Mouse (Mus musculus) common myeloid progenitor, adult 5-6 weeks (primary cell): Measurements from ENCODE around the gene Gm42372. TPM values are rescaled to one million over a fixed set of nuclear protein-coding genes. Genes with fewer than 3 reads are reported as not detected.
A peak's percentile ranks its signal among the peaks of the same experiment; 100 is the strongest.

Experiments
- ATAC-seq: replicated peaks from 2 replicates; pipeline ENCODE4 v1.8.0; 2016; ENCODE audit warnings: low read depth, mild to moderate bottlenecking, moderate TSS enrichment, inconsistent platforms; ENCODE audit not compliant: poor library complexity, severe bottlenecking
- total RNA-seq: library from RNA; stranded (forward); fragments of 200-1000, 187-1606 nt; gene quantifications from 2 replicates; pipeline ENCODE4 v1.2.3, GENCODE M21; 2017

Gene Gm42372
- total RNA-seq, 1 experiment from 2014 or later: 0.37 TPM

DNA sequence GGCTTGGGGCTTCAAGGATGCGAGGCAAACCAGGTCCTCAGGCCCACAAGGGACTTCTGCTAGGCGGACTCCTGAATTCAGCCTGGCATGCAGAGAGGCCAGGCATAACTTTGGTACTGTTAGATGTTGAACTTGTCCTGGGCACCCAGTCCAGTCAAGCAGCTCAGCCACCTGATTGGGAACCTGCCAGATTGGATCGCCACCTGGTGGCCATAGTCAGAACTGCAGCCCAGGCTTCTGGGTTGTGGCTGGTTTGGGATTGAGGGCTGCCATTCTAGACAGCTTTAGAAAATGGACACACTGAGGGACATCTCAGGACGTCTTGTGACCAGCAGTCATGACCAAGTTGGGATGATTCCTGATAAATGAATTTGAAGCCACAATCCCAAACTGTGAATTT lies 16.8 kb downstream of the Gm42372 start:
- peak; percentile 62 for ATAC-seq

DNA sequence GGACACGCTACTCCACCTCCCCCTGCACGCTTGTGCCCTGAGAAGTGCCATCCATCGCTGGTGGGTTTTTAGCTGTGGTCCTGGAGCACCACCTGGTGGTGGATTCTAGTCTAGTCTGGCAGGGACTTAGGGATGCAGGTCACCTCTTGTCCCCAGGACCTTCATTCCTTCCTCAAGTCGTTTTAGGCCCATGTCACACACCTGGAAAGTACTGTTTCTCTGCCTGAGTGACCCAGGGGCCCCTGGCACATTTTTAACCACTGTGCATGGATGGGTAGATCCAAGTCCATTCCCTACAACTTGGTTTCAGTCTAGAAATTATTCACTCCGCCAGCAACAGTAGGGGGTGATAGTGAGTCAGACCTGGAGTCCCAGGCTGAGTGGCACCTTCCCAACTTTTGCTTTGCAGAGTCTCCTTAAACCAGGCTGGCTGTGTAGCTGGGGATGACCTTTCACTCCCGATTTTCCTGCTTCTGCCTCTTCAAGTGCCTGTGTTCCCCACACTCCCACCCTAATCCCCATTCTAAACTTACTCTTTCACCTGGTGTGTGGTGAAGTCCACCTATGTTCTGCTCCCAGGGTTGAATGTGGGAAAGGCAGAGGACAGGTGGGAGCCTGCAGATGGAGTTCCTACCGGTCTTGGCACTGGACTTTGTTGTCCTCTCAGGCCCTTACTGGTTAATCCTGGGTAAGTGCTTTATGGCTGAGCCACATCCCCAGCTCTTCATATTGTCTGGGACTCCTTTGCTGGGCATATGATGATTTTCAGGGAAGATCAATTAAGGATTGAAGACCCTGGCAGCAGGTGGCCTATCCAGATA lies 19.7 kb downstream of the Gm42372 start:
- peak; percentile 76 for ATAC-seq

DNA sequence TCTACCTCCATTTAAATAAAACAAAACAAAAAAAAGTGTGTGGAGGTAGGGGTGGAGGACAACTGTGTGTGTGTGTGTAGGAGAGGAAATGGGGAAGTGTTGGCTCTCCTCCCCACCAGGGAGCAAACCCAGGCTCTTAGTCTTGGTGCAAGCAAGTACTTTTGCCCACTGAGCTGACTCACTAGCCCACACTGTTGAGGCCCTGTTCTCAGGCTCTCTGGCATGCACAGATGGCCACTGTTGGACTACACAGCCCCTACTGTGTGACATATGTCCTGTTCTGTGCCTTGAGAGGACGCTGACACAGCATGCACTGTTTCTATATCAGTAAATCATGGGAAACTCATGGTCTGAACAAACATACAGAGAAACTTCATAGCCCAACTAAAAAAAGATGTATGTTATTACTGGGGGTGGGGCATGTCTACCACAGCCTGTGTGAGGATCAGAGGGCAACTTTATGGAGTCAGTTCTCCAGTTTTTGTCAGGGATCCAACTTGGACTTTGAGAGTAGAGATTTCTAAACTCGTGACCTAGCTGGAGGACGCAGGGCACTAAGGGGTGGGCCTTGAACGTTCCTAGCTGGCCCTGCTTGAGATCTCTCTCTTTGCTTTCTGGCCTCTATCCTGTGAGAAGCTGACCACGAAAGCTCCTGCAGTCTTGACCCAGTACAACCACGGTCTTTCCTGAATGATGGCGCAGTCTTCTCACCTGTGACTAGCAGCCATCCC lies 20.5 kb downstream of the Gm42372 start:
- peak; percentile 16; the same call in 1 of the 2 replicates for ATAC-seq

DNA sequence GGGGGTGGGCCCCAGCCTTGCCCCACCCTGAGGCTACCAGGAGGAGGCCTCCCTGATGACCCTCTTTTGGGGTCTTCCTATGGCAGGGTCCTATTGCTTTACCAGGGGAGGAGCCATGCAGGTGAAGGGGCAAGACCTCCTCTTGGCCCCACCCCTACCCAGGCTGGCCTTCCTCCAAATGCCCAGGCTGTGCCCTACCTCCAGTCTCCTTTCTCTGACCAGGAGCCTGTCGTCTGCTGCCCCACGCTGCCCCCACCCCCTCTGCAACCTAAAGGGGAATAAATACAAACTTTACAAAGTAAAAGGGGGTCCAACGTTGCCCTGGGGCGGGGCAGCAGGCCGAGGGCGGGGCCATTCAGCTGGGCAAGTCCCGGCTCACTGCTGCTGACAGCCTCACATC lies 21.8 kb downstream of the Gm42372 start:
- ATAC-seq: no peak

DNA sequence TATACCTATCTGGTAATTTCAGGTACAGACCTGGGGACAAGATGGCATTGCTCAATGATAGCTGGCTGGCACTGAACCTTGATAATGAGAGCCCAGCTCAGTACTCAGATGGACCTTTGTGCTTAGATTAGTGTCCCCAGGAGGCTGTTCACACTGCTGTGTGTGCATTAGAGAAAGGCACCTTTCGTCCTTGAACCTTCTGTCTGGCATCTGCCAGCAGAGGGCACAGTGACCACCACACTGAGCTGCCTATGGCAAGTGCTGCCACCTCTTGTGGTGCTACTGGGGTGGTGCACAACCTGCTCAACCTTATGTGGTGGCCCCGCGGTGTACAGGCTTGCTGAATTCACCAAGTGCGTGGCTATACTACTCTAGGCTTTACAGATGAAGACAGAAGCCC lies 24.4 kb downstream of the Gm42372 start:
- ATAC-seq: peak; percentile 76

DNA sequence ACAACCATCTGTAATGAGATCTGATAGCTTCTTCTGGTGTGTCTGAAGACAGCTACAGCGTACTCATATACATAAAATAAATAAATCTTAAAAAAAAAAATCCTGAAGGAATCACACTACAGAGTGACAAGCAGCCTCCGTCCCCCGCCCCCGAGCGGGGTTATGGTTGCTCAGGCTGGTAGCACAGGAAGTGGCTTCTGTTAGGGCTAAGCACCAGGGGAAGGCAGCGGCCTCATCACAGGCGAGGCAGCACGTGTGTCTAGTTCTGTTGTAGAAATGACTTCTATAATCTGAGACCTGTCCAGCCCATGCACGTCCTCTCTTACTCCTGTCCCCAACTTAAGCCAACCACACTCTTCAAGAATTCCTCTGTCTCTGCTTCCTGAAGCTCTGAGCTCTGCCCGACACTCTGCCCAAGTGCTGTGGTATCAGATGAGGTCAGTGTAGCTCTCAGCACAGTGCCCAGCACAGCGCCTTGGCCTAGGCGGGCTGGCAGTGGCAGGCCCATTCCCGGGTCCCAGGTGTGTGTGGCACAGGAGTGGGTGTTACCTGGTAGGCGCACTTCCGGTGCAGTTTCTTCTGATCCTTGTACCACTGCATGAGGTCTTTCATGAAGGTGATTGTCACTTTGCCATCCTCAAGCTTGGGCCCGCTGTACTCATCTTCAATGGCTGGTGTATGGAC lies 26.6 kb downstream of the Gm42372 start:
- ATAC-seq: peak; percentile 49

DNA sequence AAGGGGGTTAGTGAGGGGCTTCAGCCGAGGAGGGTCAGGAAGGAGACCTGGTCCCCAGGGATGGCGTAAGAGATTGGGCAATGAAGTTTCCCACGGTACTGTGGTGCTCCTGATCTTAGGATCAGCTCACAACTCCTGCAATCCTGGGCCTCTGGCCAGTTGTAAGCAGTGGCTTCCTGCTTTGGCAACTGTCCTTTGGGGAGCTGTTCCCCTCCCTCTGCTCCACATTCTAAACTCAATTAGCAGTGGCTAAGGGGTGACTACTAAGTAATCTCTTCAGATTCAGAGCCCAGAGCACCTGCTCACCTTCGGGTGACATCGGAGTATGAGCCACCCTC lies 27.1 kb downstream of the Gm42372 start:
- no peak for ATAC-seq

DNA sequence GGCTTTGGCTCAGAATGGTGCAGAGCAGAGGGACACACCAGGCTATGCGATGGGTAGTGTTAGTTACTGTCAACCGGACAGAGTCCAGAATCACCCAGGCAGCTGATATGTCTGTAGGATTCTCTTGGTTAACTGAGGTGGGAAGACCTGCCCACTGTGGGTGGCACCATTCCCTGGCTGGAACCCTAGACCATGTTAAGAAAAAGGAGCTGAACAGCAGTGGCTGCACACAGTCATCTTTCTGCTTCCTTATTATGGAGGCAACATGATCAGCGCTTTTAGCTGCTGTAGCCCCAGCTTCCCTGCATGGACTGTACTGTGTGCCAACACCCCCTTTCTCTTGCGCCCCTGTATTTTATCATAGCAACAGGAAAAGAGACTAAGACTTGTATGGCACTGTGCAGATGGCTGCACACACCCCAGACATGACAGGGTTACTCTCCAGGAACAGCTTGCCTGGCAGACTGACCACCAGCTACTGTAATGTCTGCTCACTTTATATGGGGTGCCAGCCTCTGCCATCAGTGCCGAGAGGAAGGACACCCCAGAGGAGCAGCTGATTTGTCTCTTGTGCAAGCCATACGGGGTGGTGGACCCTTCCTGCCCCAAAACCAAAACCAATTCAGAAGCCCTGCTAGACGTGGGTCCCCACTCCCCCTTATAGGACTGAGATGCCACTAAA lies 29.2 kb downstream of the Gm42372 start:
- no peak for ATAC-seq

DNA sequence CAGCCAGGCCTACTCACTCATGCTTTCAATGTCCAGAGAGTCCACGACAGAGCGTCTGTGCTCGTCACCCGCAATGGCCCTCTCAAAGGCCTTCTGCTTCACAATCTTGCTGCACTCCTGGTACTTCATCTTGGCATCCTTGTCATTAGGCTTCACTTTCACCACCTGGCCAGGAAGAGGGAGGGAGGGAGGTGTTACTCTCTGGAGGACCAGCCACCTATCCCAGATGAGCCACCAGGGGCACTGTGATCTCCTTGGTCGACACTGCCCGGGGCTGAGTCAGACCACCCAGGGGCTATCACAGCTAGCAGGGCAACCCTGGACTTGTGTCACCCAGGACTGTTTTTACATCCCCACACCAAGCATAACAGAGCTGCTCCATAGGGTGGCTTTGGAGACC lies 32.5 kb downstream of the Gm42372 start:
- ATAC-seq: no peak

DNA sequence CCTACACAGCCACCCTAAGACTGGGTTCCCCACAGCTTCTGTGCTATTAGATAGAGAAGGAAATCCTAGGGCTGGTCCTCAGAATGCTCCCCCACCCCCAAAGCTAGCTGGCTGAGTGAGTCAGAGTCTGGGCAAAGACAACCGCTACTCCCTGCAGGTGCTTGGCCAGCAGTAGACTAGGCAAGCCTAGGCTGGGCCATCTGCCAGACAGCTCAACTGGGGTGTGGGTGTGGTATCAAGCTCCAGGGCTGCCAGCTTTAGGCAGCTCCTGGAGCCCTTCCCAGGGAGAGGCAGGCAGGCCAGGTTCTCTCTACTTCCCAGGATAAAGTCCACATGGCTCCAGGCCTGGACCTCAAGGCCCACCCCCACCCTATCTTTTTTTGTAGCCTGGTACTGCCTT lies 34.1 kb downstream of the Gm42372 start:
- ATAC-seq: peak; percentile 88

DNA sequence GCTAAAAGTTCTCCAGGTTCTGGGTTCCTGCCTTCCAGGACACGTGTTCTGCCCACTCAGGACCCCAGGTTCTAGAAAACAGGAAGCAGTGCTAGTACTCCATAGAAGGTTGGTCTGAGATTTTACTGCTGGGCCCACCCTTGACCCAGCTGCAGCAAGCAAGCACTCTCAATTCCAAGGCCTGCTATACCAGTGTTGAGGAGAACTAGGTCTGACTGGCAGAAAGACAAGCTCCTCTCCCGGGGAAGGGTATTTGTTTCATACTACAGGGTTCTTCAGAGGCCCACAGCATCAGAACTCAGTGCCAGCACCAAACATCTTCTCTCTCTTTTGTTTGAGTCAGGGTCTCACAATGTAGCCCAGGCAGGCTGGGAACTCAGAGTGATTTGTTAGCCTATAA lies 35.0 kb downstream of the Gm42372 start:
- no peak for ATAC-seq

DNA sequence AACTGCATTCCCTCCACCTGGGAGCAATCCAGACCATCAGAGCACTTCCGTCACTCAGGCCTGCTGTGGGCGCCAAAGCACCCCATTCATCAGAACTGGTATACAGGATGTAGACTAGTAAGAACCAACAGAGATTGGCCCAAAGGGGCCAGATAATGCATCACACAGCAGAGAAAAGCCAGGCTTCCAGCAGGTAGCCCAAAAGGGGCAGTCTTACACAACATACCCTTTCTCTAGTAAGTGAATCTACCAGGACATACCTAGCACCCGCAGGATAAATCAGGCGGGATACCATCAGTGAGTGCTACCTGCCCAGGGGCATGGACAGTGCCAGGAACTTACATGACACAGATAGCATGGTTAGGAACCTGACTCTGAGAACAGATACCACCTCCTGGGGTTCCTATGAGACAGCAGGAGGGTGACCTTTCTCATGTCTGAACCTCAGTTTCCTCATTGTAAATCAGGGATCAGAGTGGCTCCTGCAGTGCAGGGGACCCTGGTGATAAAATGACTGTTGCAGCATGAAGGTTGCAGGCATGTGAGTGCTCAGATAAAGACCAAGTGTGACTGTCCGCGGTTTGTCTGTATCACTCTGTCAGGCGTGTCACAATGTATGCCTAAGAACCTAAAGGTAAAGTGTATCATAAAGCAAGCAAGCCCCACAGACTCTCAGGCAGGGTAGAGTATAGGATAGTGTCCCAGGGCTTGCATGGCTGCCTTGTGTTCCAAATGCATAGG lies 36.7 kb downstream of the Gm42372 start:
- no peak for ATAC-seq

DNA sequence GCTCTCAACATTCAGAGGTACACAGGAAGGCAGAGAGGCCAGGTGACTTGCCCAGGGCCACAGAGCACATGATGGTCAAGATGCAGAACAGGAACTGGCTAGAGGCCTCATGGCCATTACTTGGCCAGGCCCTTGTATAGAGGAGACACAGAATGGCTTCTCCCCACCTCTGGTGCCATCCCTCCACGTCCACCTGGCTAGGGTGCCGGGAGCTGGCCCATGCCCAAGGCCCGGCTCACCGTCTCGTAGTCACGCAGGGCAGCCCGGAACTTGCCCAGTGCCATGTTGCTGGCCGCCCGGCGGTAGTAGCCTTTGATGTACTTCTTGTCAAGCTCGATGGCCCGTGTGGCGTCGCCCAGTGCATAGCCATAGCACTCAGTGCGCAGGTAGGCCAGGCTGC lies 39.3 kb downstream of the Gm42372 start:
- ATAC-seq: no peak

DNA sequence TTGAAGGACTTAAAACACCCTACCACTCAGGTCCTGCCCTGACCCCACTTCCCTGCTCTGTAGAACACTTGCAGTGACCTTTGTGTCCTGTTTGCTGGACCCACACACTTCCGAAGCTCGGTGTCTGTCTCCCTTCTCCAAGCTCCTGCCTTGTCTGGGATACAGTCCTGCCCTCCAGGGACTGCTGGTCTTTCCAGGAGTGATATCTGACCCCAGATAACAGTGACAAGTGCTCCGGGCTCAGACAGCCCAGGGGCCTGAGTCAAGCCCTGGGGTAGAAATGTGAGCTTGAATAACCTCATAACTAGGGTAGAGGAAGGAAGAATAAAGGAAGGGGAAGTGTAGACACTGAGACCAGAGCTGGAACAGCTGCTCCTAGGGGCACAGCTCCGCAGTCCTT lies 40.8 kb downstream of the Gm42372 start:
- no peak for ATAC-seq

DNA sequence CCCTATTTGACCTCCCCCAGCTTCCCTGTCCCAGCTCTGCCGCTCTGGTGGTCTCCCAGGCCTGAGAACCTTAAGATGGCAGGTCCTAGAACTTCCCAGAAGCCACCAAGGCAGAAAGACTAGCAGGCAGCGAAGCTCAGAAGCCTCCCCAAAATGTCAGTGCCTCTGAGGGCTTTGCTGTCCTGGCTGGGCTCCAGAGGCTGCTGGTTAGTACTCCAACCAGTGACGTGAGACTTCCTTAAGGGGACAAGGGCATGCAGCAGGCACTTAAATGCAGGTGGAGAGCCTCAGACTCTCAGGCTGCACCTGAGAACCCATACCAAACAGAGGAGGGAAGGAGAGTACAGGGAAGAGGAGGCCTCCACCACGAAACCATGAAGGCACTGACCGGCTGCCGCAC lies 41.3 kb downstream of the Gm42372 start:
- ATAC-seq: 0 out of 2 replicates have a peak, but pooled peaks have one; percentile 10

DNA sequence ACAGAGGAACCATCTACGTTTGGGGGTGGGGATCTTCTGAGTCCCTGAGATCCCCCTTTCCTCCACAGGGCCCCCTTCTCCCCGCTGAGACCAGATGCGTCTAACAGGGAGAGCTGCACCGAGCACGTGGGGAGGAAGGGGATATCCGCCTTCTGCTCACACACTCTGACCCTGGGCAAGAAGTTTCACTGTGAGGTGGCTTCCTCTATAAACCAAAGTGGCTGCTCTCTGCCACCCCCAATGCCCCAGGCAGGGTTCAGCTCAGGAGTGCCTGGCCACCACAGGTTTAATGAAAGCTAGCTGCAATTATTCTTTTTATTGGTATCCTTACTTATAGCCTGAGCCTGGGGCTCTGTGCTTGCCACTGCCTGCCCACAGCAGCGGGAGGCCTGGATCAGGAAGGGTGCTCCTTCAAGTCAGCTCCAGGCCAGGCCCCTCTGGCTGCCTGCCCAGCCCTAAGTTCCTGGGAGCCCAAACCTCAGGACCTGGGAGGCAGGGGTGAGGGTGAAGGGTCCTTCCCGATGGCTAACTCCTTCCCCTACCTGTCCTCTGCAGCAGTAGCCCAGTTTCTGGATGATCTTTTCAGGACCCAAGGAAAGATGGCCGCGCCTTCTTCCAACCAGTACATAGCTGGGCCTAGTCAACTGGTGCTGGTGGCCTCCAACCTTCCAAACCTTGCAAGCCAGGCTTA lies 42.1 kb downstream of the Gm42372 start:
- peak; percentile 59 for ATAC-seq

DNA sequence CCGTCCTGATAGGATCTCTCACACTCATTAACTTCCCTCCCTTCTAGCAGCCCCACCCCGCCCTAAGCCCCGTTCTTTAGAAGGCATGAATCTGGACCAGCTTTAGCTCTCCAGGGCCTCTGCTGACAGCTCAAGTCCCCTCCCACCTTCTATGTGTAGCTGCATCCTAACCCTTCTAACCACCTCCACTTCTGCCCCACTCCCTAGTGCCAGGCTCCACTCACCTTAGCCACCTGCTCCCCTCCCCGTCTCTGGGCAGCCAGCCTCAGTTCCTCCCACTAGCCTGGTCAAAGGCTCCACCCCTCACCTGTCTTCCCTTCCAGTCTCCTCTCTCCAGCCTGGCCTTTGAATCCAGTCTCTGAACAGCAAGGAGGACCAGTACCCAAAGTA lies 42.6 kb downstream of the Gm42372 start:
- no peak for ATAC-seq

DNA sequence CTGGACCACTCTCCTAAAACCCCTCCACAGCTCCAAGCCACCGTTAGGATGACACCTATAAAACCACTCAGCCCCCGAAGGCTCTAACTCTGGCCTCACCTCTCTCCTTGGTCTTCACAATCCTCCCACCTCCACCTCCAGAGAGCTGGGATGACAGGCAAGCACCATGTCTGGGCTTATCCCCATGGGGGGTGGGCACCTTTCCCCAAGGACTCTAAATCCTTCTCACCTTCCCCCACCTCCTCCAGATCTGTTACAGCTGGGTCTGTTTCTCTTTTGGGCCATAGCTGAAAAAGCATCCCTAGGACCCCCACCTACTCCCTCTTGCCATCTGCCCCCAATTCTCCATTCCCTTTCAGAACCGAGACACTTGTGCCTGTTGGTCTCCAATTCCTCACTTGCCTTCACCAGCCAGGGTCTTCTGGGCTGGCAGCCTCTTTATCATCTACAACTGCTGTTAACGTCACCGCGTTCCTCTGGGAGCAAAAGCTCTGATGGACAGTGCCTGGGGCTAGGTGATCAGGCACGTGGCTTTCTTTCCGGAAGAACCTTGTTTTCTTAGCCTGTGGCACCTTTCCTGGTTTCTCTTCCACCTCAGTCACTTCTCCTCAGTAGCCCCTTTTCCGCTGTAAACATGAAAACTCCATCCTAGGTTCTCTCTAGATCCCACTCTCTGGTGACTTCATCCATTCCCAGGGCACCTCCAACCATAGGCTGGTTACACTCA lies 43.2 kb downstream of the Gm42372 start:
- no peak for ATAC-seq
